Mouse (Mus musculus) granulocyte monocyte progenitor cell, adult 5-6 weeks (primary cell): ENCODE measurements around the gene Cblb. TPM values are rescaled to one million over a fixed set of nuclear protein-coding genes. Genes with fewer than 3 reads are reported as not detected.

Experiments used
- ATAC-seq: replicated peaks from 2 replicates; pipeline ENCODE4 v1.8.0; 2016; ENCODE audit warnings: mild to moderate bottlenecking, moderate TSS enrichment, inconsistent platforms; ENCODE audit not compliant: poor library complexity, severe bottlenecking
- total RNA-seq, 2 experiments: library from RNA; stranded (forward) in 1 of 2; stranded (reverse) in 1 of 2; fragments of 200-712, 200-1000 nt in 1 of 2; fragments of >200 nt in 1 of 2; fragmentation: Nextera tagmentation in 1 of 2; gene quantifications; 2 replicates each; pipeline ENCODE4 v1.2.3; 2014 to 2017

The Cblb gene
- total RNA-seq, 2 experiments from 2014 or later: 7.9 to 30.2 TPM

DNA sequence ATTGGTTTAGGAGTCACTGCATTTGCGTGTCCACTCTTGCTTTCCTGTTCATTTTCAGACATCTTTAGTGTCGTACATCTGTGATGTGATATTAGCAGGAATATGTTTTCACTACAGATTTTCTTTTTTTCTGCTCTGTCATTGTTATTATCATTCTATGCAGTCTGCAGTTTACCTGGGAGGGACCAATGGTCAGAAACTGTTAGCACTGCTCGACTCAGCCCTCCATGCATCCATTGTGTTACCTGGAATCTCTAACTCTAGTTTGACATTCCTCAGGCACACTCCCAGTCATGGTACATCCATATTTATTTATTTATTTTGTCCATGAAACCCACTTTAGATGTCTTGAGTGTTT lies 37.5 kb downstream of the Cblb start:
- no peak for ATAC-seq

DNA sequence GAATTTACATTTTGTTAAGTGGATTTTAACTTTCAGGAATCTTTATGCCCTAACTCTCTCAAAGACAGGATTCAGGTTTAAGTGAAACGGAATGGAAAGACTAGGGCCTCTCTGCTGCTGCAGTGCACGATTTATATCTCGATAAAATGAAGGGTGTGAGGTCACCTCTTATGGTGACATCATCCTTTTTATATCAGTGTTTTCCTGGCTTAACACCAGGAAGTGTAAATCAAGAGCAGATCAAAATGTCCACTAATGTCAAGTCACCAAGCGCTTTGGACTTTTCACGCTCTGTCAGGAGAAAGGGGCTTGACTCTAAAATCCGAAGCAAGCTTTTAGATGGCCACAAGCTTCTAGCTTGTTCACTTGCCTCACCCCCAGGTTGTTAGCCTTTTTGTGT lies 38.6 kb downstream of the Cblb start:
- ATAC-seq: no peak

DNA sequence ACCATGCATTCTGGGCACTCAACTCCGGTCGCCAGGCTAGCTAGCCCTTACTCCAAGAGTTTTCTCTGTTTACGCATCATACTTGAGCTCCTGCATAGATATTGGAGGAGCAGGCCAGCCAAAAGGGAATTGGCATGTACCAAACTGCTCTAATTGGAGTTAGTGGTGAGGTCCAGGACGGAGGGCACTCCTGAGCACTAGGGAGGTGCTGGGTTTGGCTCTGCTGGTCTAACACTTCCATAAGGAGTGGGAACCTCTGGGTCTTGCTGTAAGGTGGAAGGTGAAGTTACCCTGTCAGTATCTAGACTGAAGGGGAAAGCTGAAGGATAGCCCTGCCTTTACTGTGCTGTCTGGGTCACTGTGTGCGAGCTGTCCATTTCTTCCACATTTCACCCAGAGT lies 39.1 kb downstream of the Cblb start:
- no peak for ATAC-seq

GRCm38 (mm10) chr16:52071290-52071689 lies 40.3 kb downstream of the Cblb start:
- ATAC-seq: no peak

DNA sequence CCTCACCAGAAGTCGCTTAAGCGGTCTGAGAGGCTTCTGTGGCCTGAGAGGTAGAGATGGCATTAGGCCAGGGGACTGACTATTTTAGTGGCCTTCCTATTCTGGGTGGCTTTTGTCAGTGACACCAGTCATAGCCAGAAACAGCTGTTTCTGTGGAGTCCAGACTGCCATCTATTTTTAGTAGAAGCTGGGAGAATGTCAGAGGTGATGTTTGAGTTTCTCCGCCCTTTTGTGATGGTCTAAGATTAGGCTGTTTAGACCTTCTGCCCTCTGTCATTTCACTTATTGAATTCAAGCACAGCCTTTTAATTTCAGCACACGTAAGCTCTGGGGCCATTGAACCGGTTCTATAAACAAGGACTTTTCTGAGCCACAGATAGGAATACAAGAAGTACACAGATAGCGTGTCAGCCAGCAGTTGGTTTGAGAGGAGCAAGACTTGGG lies 40.8 kb downstream of the Cblb start:
- ATAC-seq: no peak

DNA sequence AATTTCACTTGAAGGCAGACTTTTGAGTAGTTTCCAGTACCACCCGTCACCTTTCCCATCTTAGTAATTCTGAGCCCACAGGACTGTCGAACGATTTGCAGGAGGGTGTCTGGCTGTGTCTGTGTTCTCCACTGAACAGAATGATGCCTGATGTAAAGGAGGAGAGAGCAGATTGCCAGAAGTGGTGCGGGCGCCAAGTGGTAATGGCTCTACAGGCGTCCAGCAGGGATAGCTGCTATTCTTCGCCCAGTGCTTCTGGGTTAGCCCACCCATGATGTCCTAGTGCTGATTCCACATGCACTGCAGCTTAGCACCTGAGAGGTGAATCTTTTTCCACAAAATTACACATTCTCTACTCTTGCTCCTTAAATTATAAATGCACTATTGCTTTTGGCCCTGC lies 45.6 kb downstream of the Cblb start:
- no peak for ATAC-seq

DNA sequence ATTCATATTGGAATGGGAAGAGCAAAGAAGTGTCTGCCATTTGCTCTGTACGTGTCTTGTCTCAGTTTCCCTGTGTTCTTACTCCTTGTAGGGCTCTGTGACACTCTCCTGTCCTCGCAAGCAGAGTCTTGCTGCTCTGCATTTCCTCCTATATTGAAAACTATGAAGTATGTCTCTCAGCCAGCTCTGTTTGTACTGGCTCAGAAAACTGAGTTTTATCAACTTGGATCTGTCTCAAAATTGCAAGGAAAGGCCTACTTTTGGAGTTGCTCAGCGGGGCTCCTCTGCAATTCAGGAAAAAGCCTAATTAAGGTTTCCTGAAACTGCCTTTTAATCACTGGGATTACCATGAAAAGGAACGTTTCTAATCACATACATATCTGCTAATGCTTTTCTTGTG lies 46.9 kb downstream of the Cblb start:
- no peak for ATAC-seq

DNA sequence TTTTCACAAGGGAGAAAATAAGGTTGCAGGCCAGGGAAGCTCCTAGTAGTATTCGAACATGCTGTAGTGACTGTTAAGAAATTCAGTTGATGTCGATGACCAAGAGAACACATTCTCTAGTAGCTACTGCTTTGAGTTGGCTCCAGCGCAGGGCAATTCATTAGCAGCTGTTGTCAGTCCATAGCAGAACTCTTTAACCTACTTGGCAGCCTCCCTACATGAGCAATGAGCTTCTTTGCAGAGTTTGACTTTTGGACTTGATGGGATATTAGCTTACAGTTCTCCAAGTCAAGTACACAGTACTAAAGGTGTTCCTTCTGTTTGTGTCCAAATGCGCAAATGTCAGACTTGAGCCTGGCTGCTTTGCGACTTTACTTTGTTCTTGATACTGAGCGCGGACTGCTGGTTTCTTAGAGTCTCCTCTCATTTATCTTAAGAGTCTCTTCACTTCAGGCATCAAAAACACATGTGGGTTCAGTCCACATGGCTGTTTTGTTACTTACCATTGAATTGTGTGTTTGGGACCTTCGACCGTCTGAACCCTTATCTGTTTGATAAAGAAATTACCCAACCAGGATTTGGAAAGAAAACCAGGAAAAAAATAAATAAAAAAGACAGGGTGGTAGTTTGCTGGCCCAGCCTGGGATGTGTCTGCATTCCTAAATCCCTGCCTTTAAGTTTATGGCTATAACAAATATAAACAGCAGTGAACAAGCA lies 47.9 kb downstream of the Cblb start:
- ATAC-seq: no peak

GRCm38 (mm10) chr16:52079475-52079823 lies 48.4 kb downstream of the Cblb start:
- no peak for ATAC-seq

DNA sequence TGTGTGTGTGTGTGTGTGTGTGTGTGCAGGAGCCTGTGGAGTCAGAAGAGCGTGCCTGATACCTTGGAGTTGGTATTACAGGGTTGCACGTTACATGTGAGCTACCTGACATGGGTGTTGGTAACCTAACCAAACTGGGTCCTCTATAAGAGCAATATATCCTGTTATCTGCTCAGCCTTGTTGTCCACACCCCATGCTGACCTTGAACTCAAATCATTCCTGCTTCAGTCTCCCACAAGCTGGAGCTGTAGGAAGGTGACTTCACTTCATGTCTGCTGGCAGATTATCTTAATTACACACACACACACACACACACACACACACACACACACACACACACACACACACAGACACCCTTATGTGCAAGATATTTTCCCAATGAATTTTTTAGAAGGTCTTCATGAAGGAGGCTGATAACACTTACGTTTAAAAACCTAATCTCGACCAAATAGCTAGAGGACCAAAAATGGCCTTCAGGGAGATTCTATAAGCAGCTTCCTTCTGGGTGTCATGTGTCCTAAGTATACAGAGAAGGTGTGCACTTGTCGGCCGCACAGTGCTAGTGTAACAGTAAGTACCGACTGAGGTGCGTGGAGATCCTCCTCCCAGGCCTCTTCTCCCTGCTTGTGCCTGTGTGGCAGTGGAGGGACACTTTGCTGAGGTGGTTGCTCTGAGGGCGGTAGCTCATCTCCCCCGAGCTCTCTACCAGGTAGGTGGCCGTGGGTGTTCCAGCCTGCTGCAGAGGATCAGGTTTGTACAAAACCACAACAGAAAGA lies 49.8 kb downstream of the Cblb start:
- ATAC-seq: no peak

GRCm38 (mm10) chr16:52081756-52082155 lies 50.7 kb downstream of the Cblb start:
- peak; percentile 89 for ATAC-seq

DNA sequence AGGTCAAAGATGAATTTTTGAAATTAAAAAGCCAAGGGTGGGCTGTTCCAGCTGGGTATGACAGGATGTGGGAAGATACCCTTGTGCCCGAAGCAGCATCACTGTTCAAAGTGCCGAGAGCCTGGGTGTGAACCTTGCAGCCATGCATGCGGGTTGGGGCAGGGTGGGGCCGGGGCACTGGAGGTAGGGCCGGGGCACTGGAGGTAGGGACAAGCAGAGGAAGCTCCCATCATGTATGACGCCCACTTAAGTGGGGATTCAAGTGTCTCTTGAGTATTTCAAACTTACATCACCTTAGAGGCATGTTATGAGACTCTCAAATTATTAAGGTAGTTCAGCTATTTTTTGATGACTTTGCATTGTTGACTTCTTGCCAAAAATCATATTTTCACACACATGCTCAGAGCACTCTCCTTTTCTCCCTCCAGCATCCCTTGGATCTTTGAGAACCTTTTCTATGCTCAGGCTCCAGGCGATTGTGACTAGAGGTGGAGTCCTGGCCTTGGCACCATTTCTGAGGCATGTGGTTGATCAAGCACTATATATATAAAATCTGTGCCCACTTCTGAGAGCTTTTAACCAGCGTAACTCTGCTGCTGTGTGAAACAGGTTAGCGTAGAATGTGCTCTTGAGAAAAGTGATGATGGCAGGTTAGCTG lies 55.9 kb downstream of the Cblb start:
- no peak for ATAC-seq

DNA sequence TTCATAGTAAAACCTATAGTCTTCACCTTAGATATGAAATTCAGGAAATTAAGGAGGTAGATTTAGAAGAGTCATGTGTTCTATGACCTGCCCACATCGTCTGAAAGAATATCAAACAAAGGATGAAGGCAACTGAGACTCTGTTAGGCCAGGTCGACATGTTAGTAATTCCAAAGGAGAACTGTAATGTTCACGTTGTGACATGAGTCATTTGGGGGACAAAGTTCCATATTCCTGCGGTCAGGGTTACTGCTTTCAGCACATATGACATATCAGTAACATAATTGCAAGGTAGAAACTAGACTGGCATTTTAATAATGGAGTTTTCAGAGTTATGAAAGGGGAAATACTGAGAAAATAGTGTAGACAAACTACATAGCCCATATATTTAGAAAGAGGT lies 58.3 kb downstream of the Cblb start:
- ATAC-seq: 0 out of 2 replicates have a peak, but pooled peaks have one; percentile 10

DNA sequence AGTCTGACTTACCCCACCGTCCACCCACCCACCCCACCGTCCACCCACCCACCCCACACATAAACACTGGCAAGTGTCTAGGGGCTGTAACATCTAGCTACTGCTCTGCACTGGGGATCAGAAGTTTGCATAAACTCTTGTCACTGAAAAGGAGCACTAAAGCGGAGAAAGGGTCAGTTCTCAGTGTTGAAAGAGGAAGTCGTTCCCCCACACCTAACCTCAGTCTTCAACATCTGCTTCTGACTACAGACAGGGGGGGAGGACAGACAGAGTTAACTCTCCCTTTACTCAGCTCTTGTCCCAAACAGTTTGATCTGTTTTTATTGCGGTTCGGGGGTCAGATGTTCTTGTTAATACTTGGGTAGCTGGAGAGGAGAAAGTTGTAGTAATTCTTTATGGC lies 59.9 kb downstream of the Cblb start:
- peak; percentile 85 for ATAC-seq

GRCm38 (mm10) chr16:52093325-52094253 lies 62.6 kb downstream of the Cblb start:
- ATAC-seq: no peak

GRCm38 (mm10) chr16:52094735-52095459 lies 63.9 kb downstream of the Cblb start:
- peak; percentile 76 for ATAC-seq

GRCm38 (mm10) chr16:52095643-52096042 lies 64.6 kb downstream of the Cblb start:
- ATAC-seq: peak; percentile 10

- ATAC-seq: no peak
Measured at GRCm38 (mm10) chr16:52100466-52100865, 69.4 kb downstream of the Cblb start.

- no peak for ATAC-seq
Measured at GRCm38 (mm10) chr16:52104608-52105007, 73.6 kb downstream of the Cblb start.

DNA sequence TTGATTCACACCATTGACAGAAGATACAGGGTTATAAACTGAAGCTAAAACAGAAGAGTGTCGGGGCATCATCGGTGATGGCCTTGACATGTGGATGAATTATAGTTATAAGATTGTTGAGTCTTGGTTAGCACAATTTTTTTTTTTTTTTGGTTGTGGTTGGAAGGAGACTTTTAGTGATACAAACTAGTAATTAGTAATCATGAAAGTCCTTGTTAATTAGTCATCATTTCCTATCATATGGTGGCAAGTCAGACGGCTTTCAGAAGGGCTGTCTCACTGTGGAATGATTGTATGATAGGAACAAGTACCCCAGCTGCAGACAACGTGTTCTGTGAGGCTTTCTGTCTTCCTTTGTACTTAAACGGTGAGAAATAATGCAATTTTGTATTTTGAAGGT lies 76.8 kb downstream of the Cblb start:
- ATAC-seq: no peak
